Mouse (Mus musculus): ENCODE data around the gene Mcpt8.

DNA sequence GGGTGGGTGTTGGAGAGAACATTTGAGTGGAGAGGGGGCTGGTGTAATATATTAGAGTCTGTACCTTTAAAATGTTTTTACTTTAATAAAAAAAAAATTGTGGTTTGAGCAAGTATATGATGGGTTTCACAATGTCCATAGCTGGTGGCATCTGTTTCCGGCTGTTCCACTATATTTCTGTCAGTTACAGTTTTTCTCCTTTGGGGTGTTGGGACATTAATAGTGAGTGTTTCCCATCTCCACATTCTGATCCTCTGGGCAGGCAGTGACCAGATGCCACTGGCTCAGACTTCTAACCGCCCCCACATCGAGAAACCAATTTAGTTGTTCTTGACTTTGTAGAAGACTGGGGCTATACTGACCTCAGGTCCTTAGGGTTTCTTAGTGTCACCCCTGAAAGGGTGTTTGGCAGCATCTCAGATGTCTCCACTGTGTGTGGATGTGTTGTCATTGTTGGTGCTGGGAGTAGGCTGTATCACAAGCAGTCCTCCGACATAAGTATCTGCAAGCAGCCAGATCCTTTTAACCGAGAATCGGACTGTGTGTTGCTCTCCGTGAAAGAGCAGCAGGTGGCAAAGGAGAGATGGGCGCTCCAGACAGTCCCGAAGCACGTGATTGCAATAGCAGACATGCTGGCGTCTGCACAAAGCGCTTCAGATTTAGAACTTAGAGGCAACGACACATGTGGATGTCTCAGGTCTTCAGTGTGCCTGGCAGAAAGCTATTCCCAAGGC lies 20.5 kb upstream of the Mcpt8 start:
- TF ChIP-seq POLR2A (IDR thresholded peaks at IDR 0.05; ENCODE audit: insufficient read depth, low read length), result no peak
- TF ChIP-seq CTCF (IDR thresholded peaks at IDR 0.05; ENCODE audit: low read depth, low read length), result no peak
- no peak for TF ChIP-seq EP300 (IDR thresholded peaks at IDR 0.05; ENCODE audit: insufficient read depth, low read depth, low read length)
